Mouse (Mus musculus): ENCODE data around the gene Efcab5. TPM values are rescaled to one million over a fixed set of nuclear protein-coding genes. Genes with fewer than 3 reads are reported as not detected.

Efcab5 gene
- polyA plus RNA-seq, 1 experiment from 2014 or later: 0.24 TPM

MicroRNAs within 50 kb of the gene (microRNA counts, 519-probe panel; counts per million panel counts)
- microRNA mmu-miR-423-3p (5,425 counts per million, percentile 50 among the panel's probes with 10 or more counts), microRNA mmu-miR-423-5p (4,357 counts per million, percentile 29 among the panel's probes with 10 or more counts)

Small RNA genes lying within 50 kb of the gene (microRNA-seq; reads per million reads assigned to microRNA genes)
- 7,550 reads per million, percentile 94 among the genes with 10 or more reads in this experiment for gene Mir423

Other genes with a start within 250 kb of the Efcab5 start
- 1.1 and 2.2 TPM in 2 replicates for gene Slc6a4, start 190.4 kb downstream of the Efcab5 start, polyA plus RNA-seq (2014; fragmentation: Nextera tagmentation; extraction: Ambion mirVana)
- gene Nsrp1, start 110.5 kb downstream of the Efcab5 start, polyA plus RNA-seq (2014; fragmentation: Nextera tagmentation; extraction: Ambion mirVana): 78.5 and 88.1 TPM in 2 replicates
- 5.8 and 10.2 TPM in 2 replicates for gene Ssh2, start 27.3 kb upstream of the Efcab5 start, polyA plus RNA-seq (2014; fragmentation: Nextera tagmentation; extraction: Ambion mirVana)

All from kidney, embryonic 14.5 days (tissue).